Mouse (Mus musculus) G1E (cell line): ENCODE results near the gene Golph3l.

Experiments used
- CTCF ChIP-seq: IDR thresholded peaks from 2 replicates; pipeline ENCODE4 v1.5.1; 2012; ENCODE audit warnings: low read depth, low read length, inconsistent platforms, mixed read lengths
- GATA1 ChIP-seq: IDR thresholded peaks from 2 replicates; pipeline ENCODE4 v1.6.1; 2012; ENCODE audit warnings: borderline replicate concordance, low read length, inconsistent platforms, mixed read lengths
- POLR2AphosphoS5 ChIP-seq: IDR thresholded peaks from 2 replicates; pipeline ENCODE4 v1.6.1; 2012; ENCODE audit warnings: low read depth, low read length, inconsistent platforms; ENCODE audit not compliant: insufficient replicate concordance

GRCm38 (mm10) chr3:95652204-95652811 is 63.6 kb downstream of the Golph3l start:
- TF ChIP-seq CTCF = no peak
- no peak for TF ChIP-seq GATA1
- no peak for TF ChIP-seq POLR2AphosphoS5
